Mouse (Mus musculus) embryonic facial prominence, embryonic 12.5 days (tissue): Measurements from ENCODE around the gene Slc2a10. TPM values are rescaled to one million over a fixed set of nuclear protein-coding genes. Genes with fewer than 3 reads are reported as not detected.
A peak's percentile ranks its signal among the peaks of the same experiment; 100 is the strongest.

Experiments
- ATAC-seq: fragments of 200-750 bp; cut with Nextera tagmentation; 2 replicates; pipeline ENCODE4 v1.8.0; 2017; ENCODE audit not compliant: insufficient number of reproducible peaks, insufficient read depth, low FRiP score, low TSS enrichment
- H3K27ac ChIP-seq: fragments of 300-500 bp; sonication (generic); 2 replicates; pipeline ENCODE4 v1.5.1; 2016; ENCODE audit warnings: mild to moderate bottlenecking
- H3K27me3 ChIP-seq: fragments of 300-500 bp; sonication (generic); 2 replicates; pipeline ENCODE4 v1.6.1; 2016; ENCODE audit warnings: mild to moderate bottlenecking, moderate library complexity
- H3K36me3 ChIP-seq: fragments of 300-500 bp; sonication (generic); 2 replicates; pipeline ENCODE4 v1.6.1; 2016; ENCODE audit warnings: mild to moderate bottlenecking
- H3K4me1 ChIP-seq: fragments of 300-500 bp; sonication (generic); 2 replicates; pipeline ENCODE4 v1.6.1; 2016
- H3K4me2 ChIP-seq: fragments of 300-500 bp; sonication (generic); replicated peaks from 2 replicates; pipeline ENCODE4 v1.6.1; 2016; ENCODE audit warnings: mild to moderate bottlenecking, moderate library complexity
- H3K4me3 ChIP-seq: fragments of 300-500 bp; sonication (generic); 2 replicates; pipeline ENCODE4 v1.5.1; 2016; ENCODE audit warnings: mild to moderate bottlenecking
- H3K9ac ChIP-seq: fragments of 300-500 bp; sonication (generic); 2 replicates; pipeline ENCODE4 v1.6.1; 2016; ENCODE audit warnings: mild to moderate bottlenecking, moderate library complexity
- H3K9me3 ChIP-seq: fragments of 300-500 bp; sonication (generic); 2 replicates; pipeline ENCODE4 v1.6.1; 2016; ENCODE audit warnings: mild to moderate bottlenecking, moderate library complexity
- whole genome bisulfite sequencing: fragments of 180-500 bp; shearing (Covaris S2); methylation state at CpG from one replicate; pipeline ENCODE4 v1.1.7; 2016; 5-methylcytosine and 5-hydroxymethylcytosine counted together
- polyA plus RNA-seq: library from polyadenylated mRNA; unstranded; fragments of >200 nt; fragmentation: Nextera tagmentation; extraction: Ambion mirVana; gene quantifications from 2 replicates; pipeline ENCODE4 v1.2.1, GENCODE M21; 2016

The Slc2a10 gene
- polyA plus RNA-seq, 1 experiment from 2014 or later, result 10.2 TPM

DNA sequence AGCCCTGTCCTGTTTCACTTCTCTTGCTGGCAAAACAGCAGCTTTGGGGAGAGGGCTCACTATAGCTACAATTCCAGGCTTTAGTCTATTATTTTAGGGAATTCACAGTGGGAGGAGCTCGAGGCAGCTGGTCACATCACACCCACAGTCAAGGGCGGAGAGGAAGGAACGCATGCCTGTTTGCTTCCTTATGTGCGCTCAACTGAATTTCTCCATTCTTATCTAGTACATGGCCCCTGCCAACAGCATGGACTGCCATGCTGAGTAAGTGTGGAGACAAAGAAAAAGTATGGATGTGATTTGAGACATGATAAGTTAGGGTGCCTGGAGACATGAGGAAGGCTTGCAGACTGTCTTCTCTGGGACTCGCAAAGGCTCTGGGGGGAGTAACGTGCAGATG is 19.4 kb upstream of the Slc2a10 start:
- Histone ChIP-seq H3K4me3 (no peak overlapping the region), H3K4me2 (no peak overlapping the region), H3K4me1 (0 out of 2 replicates have a peak, but pooled peaks cover 6% of the 10 kb centered on the region), H3K27me3 (no peaks in the 10 kb centered on the region), H3K27ac (no peak overlapping the region), H3K9me3 (no peaks in the 10 kb centered on the region), H3K9ac (no peak overlapping the region), H3K36me3 (peaks cover 11% of the 10 kb centered on the region)
- WGBS, result 64% methylated on average over 6 of the region's 6 CpGs
- no peak for ATAC-seq

GRCm38 (mm10) chr2:165485826-165486225 is 17.8 kb upstream of the Slc2a10 start:
- Histone ChIP-seq H3K27me3 (no peaks in the 10 kb centered on the region), H3K9me3 (no peaks in the 10 kb centered on the region), H3K4me1 (0 out of 2 replicates have a peak, but pooled peaks cover 6% of the 10 kb centered on the region), H3K36me3 (peaks cover 28% of the 10 kb centered on the region), H3K4me2 (no peak overlapping the region), H3K4me3 (no peak overlapping the region), H3K27ac (no peak overlapping the region), H3K9ac (no peak overlapping the region)
- 64% methylated on average over 3 of the region's 3 CpGs for WGBS
- ATAC-seq, result no peak

- Histone ChIP-seq H3K9ac (no peak overlapping the region), H3K4me3 (no peak overlapping the region), H3K9me3 (no peaks in the 10 kb centered on the region), H3K4me1 (0 out of 2 replicates have a peak, but pooled peaks cover 6% of the 10 kb centered on the region), H3K27ac (no peak overlapping the region), H3K27me3 (no peaks in the 10 kb centered on the region), H3K36me3 (peaks cover 30% of the 10 kb centered on the region), H3K4me2 (no peak overlapping the region)
- no peak for ATAC-seq
- 84% methylated on average over 5 of the region's 5 CpGs for WGBS
Measured at GRCm38 (mm10) chr2:165486401-165486800, 17.2 kb upstream of the Slc2a10 start.

GRCm38 (mm10) chr2:165486881-165487535 is 16.6 kb upstream of the Slc2a10 start:
- ATAC-seq, result peak; percentile 44; the same call in 1 of the 2 replicates
- H3K4me1 ChIP-seq, result peaks cover 7% of the 10 kb centered on the region
- H3K9me3 ChIP-seq, result no peaks in the 10 kb centered on the region
- H3K27ac ChIP-seq, result no peak overlapping the region
- no peak overlapping the region for H3K4me3 ChIP-seq
- H3K4me2 ChIP-seq, result no peak overlapping the region
- H3K9ac ChIP-seq, result no peak overlapping the region
- peaks cover 30% of the 10 kb centered on the region for H3K36me3 ChIP-seq
- no peaks in the 10 kb centered on the region for H3K27me3 ChIP-seq
- WGBS, result 27% methylated on average over 8 of the region's 8 CpGs

- WGBS, result 1% methylated on average over 82 of the region's 84 CpGs
- ATAC-seq, result peak; percentile 77
- Histone ChIP-seq H3K4me2 (peak within 1 kb of the TSS; percentile 88), H3K27me3 (no peaks in the 10 kb centered on the region), H3K4me3 (peak within 1 kb of the TSS; percentile 83), H3K27ac (peak within 1 kb of the TSS; percentile 80), H3K4me1 (peaks cover 12% of the 10 kb centered on the region), H3K9ac (peak within 1 kb of the TSS; percentile 88), H3K36me3 (peaks cover 30% of the 10 kb centered on the region), H3K9me3 (no peaks in the 10 kb centered on the region)
Measured at GRCm38 (mm10) chr2:165492648-165493553, 10.7 kb upstream of the Slc2a10 start, which contains the start of gene Trp53rka. TSS of gene Trp53rka (minus strand) at chr2:165493324.

- peaks cover 12% of the 10 kb centered on the region for H3K4me1 ChIP-seq
- H3K27ac ChIP-seq, result no peak overlapping the region
- H3K4me3 ChIP-seq, result peak overlapping the region; percentile 83
- 23% methylated on average over 17 of the region's 17 CpGs for WGBS
- ATAC-seq, result peak; percentile 22; the same call in 1 of the 2 replicates
- H3K9ac ChIP-seq, result peak overlapping the region; percentile 88
- H3K4me2 ChIP-seq, result peak overlapping the region; percentile 88
- no peaks in the 10 kb centered on the region for H3K9me3 ChIP-seq
- peaks cover 23% of the 10 kb centered on the region for H3K36me3 ChIP-seq
- H3K27me3 ChIP-seq, result no peaks in the 10 kb centered on the region
Measured at GRCm38 (mm10) chr2:165493587-165494210, 9.9 kb upstream of the Slc2a10 start.

- Histone ChIP-seq H3K36me3 (peaks cover 15% of the 10 kb centered on the region), H3K9me3 (no peaks in the 10 kb centered on the region), H3K4me2 (no peak overlapping the region), H3K9ac (no peak overlapping the region), H3K4me3 (no peak overlapping the region), H3K4me1 (peaks cover 12% of the 10 kb centered on the region), H3K27ac (no peak overlapping the region), H3K27me3 (no peaks in the 10 kb centered on the region)
- 58% methylated on average over 2 of the region's 2 CpGs for WGBS
- no peak for ATAC-seq
Measured at GRCm38 (mm10) chr2:165494495-165494894, 9.1 kb upstream of the Slc2a10 start.

- no peak for ATAC-seq
- no peaks in the 10 kb centered on the region for H3K9me3 ChIP-seq
- H3K4me1 ChIP-seq, result peaks cover 12% of the 10 kb centered on the region
- H3K4me2 ChIP-seq, result no peak overlapping the region
- H3K4me3 ChIP-seq, result no peak overlapping the region
- H3K9ac ChIP-seq, result no peak overlapping the region
- no peaks in the 10 kb centered on the region for H3K27me3 ChIP-seq
- no peaks in the 10 kb centered on the region for H3K36me3 ChIP-seq
- no peak overlapping the region for H3K27ac ChIP-seq
Measured at GRCm38 (mm10) chr2:165496251-165496650, 7.3 kb upstream of the Slc2a10 start.

GRCm38 (mm10) chr2:165497706-165498275 is 5.8 kb upstream of the Slc2a10 start:
- ATAC-seq, result no peak
- no peaks in the 10 kb centered on the region for H3K27me3 ChIP-seq
- WGBS, result 74% methylated on average over 2 of the region's 2 CpGs
- no peak overlapping the region for H3K9ac ChIP-seq
- no peak overlapping the region for H3K4me3 ChIP-seq
- no peak overlapping the region for H3K27ac ChIP-seq
- H3K36me3 ChIP-seq, result no peaks in the 10 kb centered on the region
- peaks cover 5% of the 10 kb centered on the region for H3K4me1 ChIP-seq
- no peaks in the 10 kb centered on the region for H3K9me3 ChIP-seq
- H3K4me2 ChIP-seq, result no peak overlapping the region

DNA sequence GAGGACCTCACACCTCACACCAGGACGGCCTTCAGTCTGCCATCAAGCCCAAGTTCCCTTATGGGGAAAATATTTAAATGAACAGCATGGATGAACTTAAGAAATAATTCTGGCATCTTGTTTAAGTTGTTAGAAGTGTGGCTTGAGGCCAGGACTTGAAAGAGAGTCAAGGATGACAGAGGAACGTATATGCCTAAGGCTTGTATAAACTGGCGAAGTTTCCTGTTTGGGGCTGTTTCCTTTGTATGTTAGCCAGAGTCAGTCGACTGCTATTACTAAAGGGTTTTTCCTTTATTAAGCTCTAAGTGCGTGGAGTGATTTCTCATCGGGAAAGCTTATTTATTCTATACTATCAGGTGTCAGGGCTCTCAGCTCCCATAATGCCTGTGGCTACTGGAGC is 4.8 kb upstream of the Slc2a10 start:
- 63% methylated on average over 6 of the region's 6 CpGs for WGBS
- Histone ChIP-seq H3K4me3 (no peak overlapping the region), H3K9ac (no peak overlapping the region), H3K4me1 (peaks cover 12% of the 10 kb centered on the region), H3K9me3 (no peaks in the 10 kb centered on the region), H3K27me3 (no peaks in the 10 kb centered on the region), H3K4me2 (no peak overlapping the region), H3K36me3 (no peaks in the 10 kb centered on the region), H3K27ac (no peak overlapping the region)
- ATAC-seq, result no peak

DNA sequence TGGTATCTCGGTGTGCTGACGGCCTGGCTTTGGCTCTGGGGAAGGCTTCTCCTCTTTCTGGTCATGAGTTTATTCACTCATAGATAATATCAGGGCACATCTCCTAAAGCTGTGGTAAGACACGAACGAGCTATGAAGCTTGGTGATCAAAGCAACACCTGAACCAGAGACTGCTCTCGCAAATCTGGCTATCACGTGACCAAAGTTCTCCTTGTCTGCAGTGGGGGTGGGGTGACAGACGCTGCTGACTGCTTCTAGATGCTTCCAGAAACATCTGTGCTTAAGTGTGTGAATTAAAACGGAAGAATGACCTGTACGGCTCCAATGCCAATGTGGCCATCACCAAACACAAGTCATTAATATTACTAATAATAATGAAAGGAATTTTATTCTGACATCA is 6.1 kb downstream of the Slc2a10 start:
- Histone ChIP-seq H3K36me3 (peaks cover 2% of the 10 kb centered on the region), H3K4me1 (peaks cover 19% of the 10 kb centered on the region), H3K9me3 (no peaks in the 10 kb centered on the region), H3K4me3 (no peak overlapping the region), H3K4me2 (no peak overlapping the region), H3K9ac (no peak overlapping the region), H3K27ac (no peak overlapping the region), H3K27me3 (no peaks in the 10 kb centered on the region)
- ATAC-seq, result no peak
- WGBS, result 67% methylated on average over 9 of the region's 9 CpGs
